8 mouse cellular contexts compared by ENCODE assay signal in genomic region chr3:82903613-82904205, GRCm38 (mm10). TPM values are rescaled to one million over a fixed set of nuclear protein-coding genes. Genes with fewer than 3 reads are reported as not detected.
DNase-seq lines count a peak whose midpoint lies in the region; ATAC-seq and TF ChIP-seq lines count a peak whose summit lies in the region.

TSS of gene Lrat (minus strand) at chr3:82903973.

- H3K36me3 ChIP-seq in heart, embryonic 13.5 days = no peaks in the 10 kb centered on the region
- H3K36me3 ChIP-seq in kidney, embryonic 16.5 days (ENCODE audit: insufficient read depth, low read length) = no peaks in the 10 kb centered on the region
- H3K36me3 ChIP-seq in stomach, embryonic 15.5 days = no peaks in the 10 kb centered on the region

- peak; percentile 18 to 23 for DNase-seq in cerebellum, adult 2 months
- no peak for DNase-seq in cerebellum, adult 9-11 months
- peak; percentile 33 for DNase-seq in adrenal gland, postnatal 25 days
- peak; percentile 34 for DNase-seq in lung, postnatal 10 days

- no peak within 1 kb of the TSS for H3K27ac ChIP-seq in cerebellum, adult 2 months (ENCODE audit: insufficient read depth, low read length)
- no peak within 1 kb of the TSS for H3K27ac ChIP-seq in heart, embryonic 13.5 days (replicated peaks)
- no peak within 1 kb of the TSS for H3K27ac ChIP-seq in kidney, embryonic 16.5 days (ENCODE audit: low read length)
- H3K27ac ChIP-seq in stomach, embryonic 15.5 days = no peak within 1 kb of the TSS

- under 1% methylated on average over 35 of the region's 35 CpGs for WGBS in cerebellum, adult 2 months
- WGBS in heart, embryonic 13.5 days = under 1% methylated on average over 35 of the region's 35 CpGs
- under 1% methylated on average over 35 of the region's 35 CpGs for WGBS in kidney, embryonic 16.5 days
- under 1% methylated on average over 35 of the region's 35 CpGs for WGBS in stomach, embryonic 15.5 days

- peak within 1 kb of the TSS; percentile 57 for H3K9ac ChIP-seq in heart, embryonic 13.5 days
- no peak within 1 kb of the TSS for H3K9ac ChIP-seq in kidney, embryonic 16.5 days (replicated peaks; ENCODE audit: low read length)
- H3K9ac ChIP-seq in stomach, embryonic 15.5 days = no peak within 1 kb of the TSS

- peaks cover 3% of the 10 kb centered on the region; the same call in 1 of the 2 replicates for H3K4me1 ChIP-seq in cerebellum, adult 2 months (ENCODE audit: control insufficient read depth, insufficient read depth, low read length)
- peaks cover 16% of the 10 kb centered on the region for H3K4me1 ChIP-seq in heart, embryonic 13.5 days
- H3K4me1 ChIP-seq in kidney, embryonic 16.5 days (ENCODE audit: insufficient read depth, low read length) = peaks cover 15% of the 10 kb centered on the region
- H3K4me1 ChIP-seq in stomach, embryonic 15.5 days = no peaks in the 10 kb centered on the region

- H3K9me3 ChIP-seq in heart, embryonic 13.5 days = no peaks in the 10 kb centered on the region
- no peaks in the 10 kb centered on the region for H3K9me3 ChIP-seq in kidney, embryonic 16.5 days (ENCODE audit: low read length)
- H3K9me3 ChIP-seq in stomach, embryonic 15.5 days = no peaks in the 10 kb centered on the region

- peak within 1 kb of the TSS; percentile 50 for H3K4me3 ChIP-seq in cerebellum, adult 2 months (replicated peaks; ENCODE audit: insufficient read depth, low read depth, low read length)
- peak within 1 kb of the TSS; percentile 57 for H3K4me3 ChIP-seq in heart, embryonic 13.5 days
- H3K4me3 ChIP-seq in kidney, embryonic 16.5 days (ENCODE audit: low read length) = peak within 1 kb of the TSS; percentile 41
- peak within 1 kb of the TSS; percentile 38 for H3K4me3 ChIP-seq in stomach, embryonic 15.5 days (replicated peaks)

- H3K4me2 ChIP-seq in heart, embryonic 13.5 days = peak within 1 kb of the TSS; percentile 97
- peak within 1 kb of the TSS; percentile 61 for H3K4me2 ChIP-seq in kidney, embryonic 16.5 days (replicated peaks; ENCODE audit: low read depth, low read length)
- H3K4me2 ChIP-seq in stomach, embryonic 15.5 days = peak within 1 kb of the TSS; percentile 85

- no peak for ATAC-seq in heart, embryonic 13.5 days (ENCODE audit: extremely low read depth, insufficient number of reproducible peaks, low FRiP score, low TSS enrichment)
- ATAC-seq in kidney, embryonic 16.5 days (ENCODE audit: low FRiP score, low TSS enrichment) = peak; percentile 95
- ATAC-seq in stomach, embryonic 15.5 days (ENCODE audit: insufficient read depth, low FRiP score, low read depth) = peak; percentile 77
- no peak for ATAC-seq in CD4-positive, CD25-positive, alpha-beta regulatory T cell, adult 4 months

- TF ChIP-seq CTCF in cerebellum, adult 2 months (IDR thresholded peaks at IDR 0.05; ENCODE audit: borderline replicate concordance, insufficient read depth, low read depth, low read length) = no peak

- TF ChIP-seq POLR2A in cerebellum, adult 2 months (IDR thresholded peaks at IDR 0.05; ENCODE audit: borderline replicate concordance, insufficient read depth, low read length) = no peak

- no peaks in the 10 kb centered on the region; the same call in 1 of the 2 replicates for H3K27me3 ChIP-seq in cerebellum, adult 2 months (ENCODE audit: control insufficient read depth, insufficient read depth, low read length)
- H3K27me3 ChIP-seq in heart, embryonic 13.5 days (replicated peaks) = peaks cover 37% of the 10 kb centered on the region
- H3K27me3 ChIP-seq in kidney, embryonic 16.5 days (ENCODE audit: insufficient read depth, low read length) = peaks cover 25% of the 10 kb centered on the region
- H3K27me3 ChIP-seq in stomach, embryonic 15.5 days (replicated peaks) = peaks cover 22% of the 10 kb centered on the region

RNA-seq across cellular contexts. Expression of gene Lrat, which starts in this region (rescaled TPM):
- polyA plus RNA-seq in cerebellum, adult 2 months (2012; rRNA removed) = 0.16 and 0.21 TPM in 2 replicates
- 0.06 TPM in 1 of 2 replicates, not detected in the other for total RNA-seq in adrenal gland, postnatal 25 days (2021)
- 0.12 and 0.28 TPM in 2 replicates for polyA plus RNA-seq in heart, embryonic 13.5 days (2015; fragmentation: Nextera tagmentation; extraction: Ambion mirVana)
- 0.05 and 0.08 TPM in 2 replicates for polyA plus RNA-seq in kidney, embryonic 16.5 days (2015; fragmentation: Nextera tagmentation; extraction: Ambion mirVana)
- 2.8 and 2.9 TPM in 2 replicates for polyA plus RNA-seq in stomach, embryonic 15.5 days (2015; fragmentation: Nextera tagmentation; extraction: Ambion mirVana)
- not detected for polyA plus RNA-seq in CD4-positive, CD25-positive, alpha-beta regulatory T cell, adult 4 months (2017; shearing (Covaris generic))

Comparison
In these comparisons a context has a peak if more than half of its experiments do, and no peak if none do; other contexts are left out.
1. Peak in DNase-seq and H3K4me3 ChIP-seq in cerebellum, adult 2 months; RNA of the gene not detected or under 1 TPM.
2. Peak in DNase-seq in adrenal gland, postnatal 25 days; RNA of the gene not detected or under 1 TPM.
3. Peak in ATAC-seq, H3K4me3 ChIP-seq and H3K4me2 ChIP-seq in kidney, embryonic 16.5 days; RNA of the gene not detected or under 1 TPM.